Mouse (Mus musculus) spleen, adult 2 months (tissue): ENCODE measurements around the gene Gm11568. TPM values are rescaled to one million over a fixed set of nuclear protein-coding genes. Genes with fewer than 3 reads are reported as not detected.
"Not testable (repeated sequence)": the region's sequence is repeated elsewhere in the genome, so short reads cannot be mapped to it uniquely, and the experiment has no call there.

Experiments
- DNase-seq, 2 experiments: peaks; one replicate each; pipeline versions ENCODE4 v3.0.0 to v3.0.0-alpha.2; 2012 to 2021; ENCODE audit warnings: low spot score in 2 of 2, low read depth in 1 of 2
- H3K27ac ChIP-seq: fragments of 200-500 bp; 2 replicates; pipeline ENCODE4 v1.5.1; 2012; ENCODE audit warnings: low read length, inconsistent platforms; ENCODE audit not compliant: insufficient read depth
- H3K27me3 ChIP-seq: fragments of 200-500 bp; 2 replicates; pipeline ENCODE4 v1.6.1; 2012; ENCODE audit warnings: mild to moderate bottlenecking, moderate library complexity, low read length, inconsistent platforms; ENCODE audit not compliant: control insufficient read depth, insufficient read depth
- H3K36me3 ChIP-seq: fragments of 200-500 bp; 2 replicates; pipeline ENCODE4 v1.6.1; 2012; ENCODE audit warnings: mild to moderate bottlenecking, low read length, inconsistent platforms; ENCODE audit not compliant: control insufficient read depth, insufficient read depth
- H3K4me1 ChIP-seq: fragments of 200-500 bp; 2 replicates; pipeline ENCODE4 v1.6.1; 2011; ENCODE audit warnings: inconsistent platforms; ENCODE audit not compliant: control insufficient read depth, insufficient read depth, insufficient read length
- H3K4me3 ChIP-seq: fragments of 200-500 bp; 2 replicates; pipeline ENCODE4 v1.5.1; 2011; ENCODE audit warnings: mild to moderate bottlenecking, inconsistent platforms; ENCODE audit not compliant: insufficient read depth, insufficient read length; ENCODE audit errors: extremely low read depth
- CTCF ChIP-seq: fragments of 200-500 bp; IDR thresholded peaks from 2 replicates; pipeline ENCODE4 v1.5.1; 2011; ENCODE audit warnings: mild to moderate bottlenecking, inconsistent platforms; ENCODE audit not compliant: insufficient read depth, insufficient read length, insufficient replicate concordance; ENCODE audit errors: extremely low read depth
- POLR2A ChIP-seq: fragments of 200-500 bp; IDR thresholded peaks from 2 replicates; pipeline ENCODE4 v1.6.1; 2011; ENCODE audit warnings: low read depth, low read length, inconsistent platforms
- WGBS: fragments of 180-500 bp; shearing (Covaris S2); methylation state at CpG from one replicate; pipeline ENCODE4 v1.1.7; 2018; 5-methylcytosine and 5-hydroxymethylcytosine counted together
- polyA plus RNA-seq: library from polyadenylated mRNA; depleted of rRNA; stranded (reverse); fragments of >200 nt; gene quantifications from 2 replicates; pipeline ENCODE4 v1.2.3, GENCODE M21; 2012; rRNA removed

Gm11568 gene
- polyA plus RNA-seq, 1 experiment, result not detected

DNA sequence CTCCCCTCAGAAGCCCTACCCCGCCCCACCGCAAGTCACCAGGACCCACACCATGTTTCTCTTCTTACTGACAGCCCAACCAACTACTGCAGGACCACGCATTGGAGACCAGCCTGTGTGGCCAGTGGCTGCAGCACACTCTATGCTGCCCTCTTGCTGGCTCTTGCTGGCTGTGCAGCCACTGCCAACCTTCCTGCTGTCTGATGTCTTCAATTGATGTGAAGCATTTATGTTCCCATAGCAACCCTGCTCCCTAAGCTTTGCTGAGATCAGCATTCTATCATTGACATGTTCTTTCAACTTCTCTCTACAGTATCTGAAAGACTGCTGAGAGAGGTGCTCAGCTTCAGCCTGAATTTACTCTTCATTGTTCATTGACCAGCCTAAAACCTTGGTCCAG is 3.6 kb upstream of the Gm11568 start:
- H3K4me3 ChIP-seq, result no peak overlapping the region
- WGBS, result 67% methylated on average over 3 of the region's 3 CpGs
- TF ChIP-seq CTCF (no peak), POLR2A (no peak)

GRCm38 (mm10) chr11:99858761-99859160 is 1.0 kb downstream of the Gm11568 start:
- Histone ChIP-seq H3K4me3 (no peak overlapping the region), H3K27ac (no peak overlapping the region), H3K27me3 (no peaks in the 10 kb centered on the region), H3K4me1 (no peaks in the 10 kb centered on the region), H3K36me3 (no peaks in the 10 kb centered on the region)
- TF ChIP-seq POLR2A (no peak), CTCF (no peak)
- no peak for DNase-seq
- 81% methylated on average over 2 of the region's 2 CpGs for WGBS

More for the DNA sequence above, 3.6 kb upstream of the Gm11568 start:
- Histone ChIP-seq H3K27ac (no peak overlapping the region), H3K4me1 (no peaks in the 10 kb centered on the region), H3K27me3 (no peaks in the 10 kb centered on the region), H3K36me3 (no peaks in the 10 kb centered on the region)
- no peak for DNase-seq

DNA sequence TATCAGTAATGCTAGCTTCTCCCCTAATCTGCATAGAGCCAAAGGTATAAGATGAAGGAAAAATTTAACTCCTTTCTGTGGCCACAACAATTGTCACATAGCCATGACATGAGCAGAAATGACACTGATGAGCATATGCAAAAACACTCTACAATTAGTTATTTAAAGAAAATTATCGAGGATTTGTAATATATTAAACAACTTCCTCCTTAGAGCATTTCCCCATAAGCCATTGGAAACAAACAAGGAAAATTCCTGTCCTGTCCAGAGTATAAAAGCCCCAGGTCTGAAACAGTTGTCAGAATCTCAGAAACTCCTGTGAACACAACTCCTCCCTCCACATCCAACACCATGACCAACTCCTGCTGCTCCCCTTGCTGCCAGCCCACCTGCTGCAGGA is 6.5 kb downstream of the Gm11568 start, which contains the start of gene Gm11559:
Gm11559 (plus strand) TSS at position 301 of the 400 bp plus-strand sequence.
- H3K4me1 ChIP-seq, DNase-seq, H3K27me3 ChIP-seq, H3K36me3 ChIP-seq, H3K4me3 ChIP-seq, H3K27ac ChIP-seq: not testable (repeated sequence)
- 50% methylated on average over 1 of the region's 1 CpGs for WGBS

DNA sequence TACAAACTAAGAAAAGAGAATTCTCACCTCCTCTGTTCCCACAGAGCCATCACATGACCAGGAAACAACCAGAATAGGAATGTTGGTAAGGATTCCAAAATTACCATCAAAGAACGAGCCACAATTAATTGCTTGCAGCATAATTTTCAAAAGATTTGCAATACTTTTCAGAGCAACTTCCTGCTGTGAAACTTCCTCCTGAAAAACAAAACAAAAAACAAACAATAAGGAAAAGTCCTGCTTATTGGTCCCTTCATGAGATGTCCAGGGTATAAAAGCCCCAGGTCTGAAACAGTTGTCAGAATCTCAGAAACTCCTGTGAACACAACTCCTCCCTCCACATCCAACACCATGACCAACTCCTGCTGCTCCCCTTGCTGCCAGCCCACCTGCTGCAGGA is 15.4 kb downstream of the Gm11568 start, which contains the start of gene Krtap9-1:
Krtap9-1 (plus strand) TSS at position 301 of the 400 bp plus-strand sequence.
- H3K4me3 ChIP-seq, H3K4me1 ChIP-seq, DNase-seq, H3K27me3 ChIP-seq, H3K27ac ChIP-seq, H3K36me3 ChIP-seq: not testable (repeated sequence)
- WGBS, result 78% methylated on average over 1 of the region's 1 CpGs

DNA sequence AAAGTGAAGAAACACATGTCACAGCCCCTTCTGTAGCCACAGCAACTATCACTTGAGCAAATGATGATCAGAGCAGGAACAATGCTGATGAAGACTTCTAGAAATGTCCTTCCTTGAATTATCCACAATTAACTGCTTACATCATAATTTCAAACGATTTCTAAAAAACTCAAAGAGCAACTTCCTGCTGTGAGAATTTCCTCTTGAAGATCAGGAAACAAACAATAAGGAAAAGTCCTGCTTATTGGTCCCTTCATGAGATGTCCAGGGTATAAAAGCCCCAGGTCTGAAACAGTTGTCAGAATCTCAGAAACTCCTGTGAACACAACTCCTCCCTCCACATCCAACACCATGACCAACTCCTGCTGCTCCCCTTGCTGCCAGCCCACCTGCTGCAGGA is 21.2 kb downstream of the Gm11568 start, which contains the start of gene Gm11567:
Gm11567 (plus strand) TSS at position 301 of the 400 bp plus-strand sequence.
- DNase-seq, H3K27ac ChIP-seq, H3K36me3 ChIP-seq, H3K27me3 ChIP-seq, H3K4me3 ChIP-seq, H3K4me1 ChIP-seq: not testable (repeated sequence)
- 35% methylated on average over 1 of the region's 1 CpGs for WGBS

DNA sequence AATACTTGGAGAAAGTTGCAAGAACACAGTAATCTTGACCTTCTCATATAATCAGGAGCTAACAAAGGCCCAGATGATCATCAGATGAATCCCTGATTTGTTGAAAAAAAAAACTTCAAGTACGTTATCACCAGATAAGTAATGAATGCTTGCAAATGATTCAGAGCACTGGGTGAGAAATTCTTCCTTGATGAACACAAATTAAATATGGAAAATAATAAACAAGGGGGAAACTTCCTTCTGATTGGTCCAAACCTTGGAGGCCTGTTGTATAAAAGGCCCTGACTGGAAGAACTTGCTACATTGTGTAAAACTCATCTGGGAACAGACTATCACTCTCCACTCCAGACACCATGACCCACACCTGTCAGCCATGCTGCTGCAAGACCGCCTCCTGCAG is 49.9 kb downstream of the Gm11568 start, which contains the start of gene Krtap31-1:
Krtap31-1 (plus strand) TSS at position 301 of the 400 bp plus-strand sequence.
- 78% methylated on average over 2 of the region's 2 CpGs for WGBS
- no peak for TF ChIP-seq POLR2A
- TF ChIP-seq CTCF, result no peak
- H3K36me3 ChIP-seq, result no peaks in the 10 kb centered on the region

More for the DNA sequence above, 49.9 kb downstream of the Gm11568 start, which contains the start of gene Krtap31-1:
- H3K27ac ChIP-seq, result no peak within 1 kb of the TSS
- DNase-seq, result no peak
- H3K4me1 ChIP-seq, result no peaks in the 10 kb centered on the region
- no peak within 1 kb of the TSS for H3K4me3 ChIP-seq
- no peaks in the 10 kb centered on the region for H3K27me3 ChIP-seq

Other genes with a start within 250 kb of the Gm11568 start
- gene Gm11937, start 247.7 kb upstream of the Gm11568 start, polyA plus RNA-seq, result not detected in 2 replicates
- not detected in 2 replicates for gene Krtap2-4, start 243.1 kb upstream of the Gm11568 start, polyA plus RNA-seq
- gene Gm11562, start 237.5 kb upstream of the Gm11568 start, polyA plus RNA-seq, result not detected in 2 replicates
- not detected in 2 replicates for gene Krtap4-1, start 229.7 kb upstream of the Gm11568 start, polyA plus RNA-seq
- not detected in 2 replicates for gene Krtap4-2, start 222.8 kb upstream of the Gm11568 start, polyA plus RNA-seq
- not detected in 2 replicates for gene Krtap4-7, start 213.8 kb upstream of the Gm11568 start, polyA plus RNA-seq
- not detected in 2 replicates for gene Gm11555, start 207.7 kb upstream of the Gm11568 start, polyA plus RNA-seq
- gene Gm11563, start 199.0 kb upstream of the Gm11568 start, polyA plus RNA-seq, result not detected in 2 replicates
- not detected in 2 replicates for gene Krtap4-6, start 192.0 kb upstream of the Gm11568 start, polyA plus RNA-seq
- not detected in 2 replicates for gene Gm14190, start 167.2 kb upstream of the Gm11568 start, polyA plus RNA-seq
- not detected in 2 replicates for gene Gm14180, start 123.6 kb upstream of the Gm11568 start, polyA plus RNA-seq
- not detected in 2 replicates for gene Gm11595, start 85.0 kb upstream of the Gm11568 start, polyA plus RNA-seq
- not detected in 2 replicates for gene Krtap4-8, start 77.2 kb upstream of the Gm11568 start, polyA plus RNA-seq
- gene Krtap4-9, start 72.7 kb upstream of the Gm11568 start, polyA plus RNA-seq, result not detected in 2 replicates
- not detected in 2 replicates for gene Gm11596, start 64.5 kb upstream of the Gm11568 start, polyA plus RNA-seq
- gene Gm11569, start 59.0 kb upstream of the Gm11568 start, polyA plus RNA-seq, result not detected in 2 replicates
- gene Gm11554, start 53.5 kb upstream of the Gm11568 start, polyA plus RNA-seq, result not detected in 2 replicates
- not detected in 2 replicates for gene Krtap4-13, start 48.0 kb upstream of the Gm11568 start, polyA plus RNA-seq
- gene Gm11564, start 42.3 kb upstream of the Gm11568 start, polyA plus RNA-seq, result not detected in 2 replicates
- gene 2300003K06Rik, start 19.9 kb upstream of the Gm11568 start, polyA plus RNA-seq, result not detected in 2 replicates
- gene Krtap4-16, start 6.3 kb upstream of the Gm11568 start, polyA plus RNA-seq, result not detected in 2 replicates
- gene Gm11559, start 6.6 kb downstream of the Gm11568 start, polyA plus RNA-seq, result not detected in 2 replicates
- not detected in 2 replicates for gene Krtap9-1, start 15.5 kb downstream of the Gm11568 start, polyA plus RNA-seq
- gene Gm11567, start 21.3 kb downstream of the Gm11568 start, polyA plus RNA-seq, result not detected in 2 replicates
- not detected in 2 replicates for gene Krtap31-1, start 50.0 kb downstream of the Gm11568 start, polyA plus RNA-seq
- not detected in 2 replicates for gene Gm11565, start 56.8 kb downstream of the Gm11568 start, polyA plus RNA-seq
- gene Krtap31-2, start 78.4 kb downstream of the Gm11568 start, polyA plus RNA-seq, result not detected in 2 replicates
- gene Krtap9-5, start 90.6 kb downstream of the Gm11568 start, polyA plus RNA-seq, result not detected in 2 replicates
- not detected in 2 replicates for gene Krtap29-1, start 121.1 kb downstream of the Gm11568 start, polyA plus RNA-seq
- gene Krtap16-1, start 128.7 kb downstream of the Gm11568 start, polyA plus RNA-seq, result not detected in 2 replicates
- gene Krtap17-1, start 136.1 kb downstream of the Gm11568 start, polyA plus RNA-seq, result not detected in 2 replicates
- not detected in 2 replicates for gene Krt33a, start 158.3 kb downstream of the Gm11568 start, polyA plus RNA-seq
- gene Krt33b, start 172.0 kb downstream of the Gm11568 start, polyA plus RNA-seq, result not detected in 2 replicates
- not detected in 2 replicates for gene Krt34, start 183.6 kb downstream of the Gm11568 start, polyA plus RNA-seq
- gene Krt31, start 192.6 kb downstream of the Gm11568 start, polyA plus RNA-seq, result not detected in 2 replicates
- not detected in 2 replicates for gene Krt32, start 230.3 kb downstream of the Gm11568 start, polyA plus RNA-seq
- not detected in 2 replicates for gene Krt35, start 238.3 kb downstream of the Gm11568 start, polyA plus RNA-seq
- gene Krt36, start 247.7 kb downstream of the Gm11568 start, polyA plus RNA-seq, result not detected in 2 replicates